Mouse (Mus musculus): ENCODE results near the gene Clstn3. TPM values are rescaled to one million over a fixed set of nuclear protein-coding genes. Genes with fewer than 3 reads are reported as not detected.

Clstn3 gene
- polyA plus RNA-seq, 1 experiment from 2014 or later, result 180 TPM

DNA sequence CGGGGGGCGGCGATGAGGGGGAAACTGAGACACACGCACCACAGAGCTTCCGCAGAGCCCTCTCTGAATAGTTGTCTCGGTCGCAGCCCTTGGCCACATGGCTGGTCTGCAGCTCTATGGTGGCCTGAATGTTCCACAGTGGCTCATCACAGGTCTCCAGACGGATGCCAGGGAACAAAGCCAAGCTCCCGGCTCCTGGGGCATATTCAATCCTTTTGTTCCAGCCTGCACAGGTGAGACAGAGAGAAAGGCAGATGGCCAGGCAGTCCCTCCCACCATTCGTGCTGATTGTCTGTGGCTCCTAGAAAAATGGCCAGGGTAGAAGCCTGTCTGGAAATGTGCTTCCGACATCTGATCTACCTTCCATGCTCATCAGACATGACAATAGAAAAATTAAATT lies 6.1 kb downstream of the Clstn3 start:
- Histone ChIP-seq H3K4me1 (ENCODE audit: control insufficient read depth, insufficient read depth, low read depth, low read length) (peaks cover 19% of the 10 kb centered on the region), H3K9me3 (ENCODE audit: control insufficient read depth, low read length) (no peaks in the 10 kb centered on the region), H3K27ac (ENCODE audit: low read depth, low read length) (no peak overlapping the region), H3K36me3 (ENCODE audit: control insufficient read depth, insufficient read depth, low read length) (peaks cover 26% of the 10 kb centered on the region), H3K9ac (ENCODE audit: low read depth, low read length) (no peak overlapping the region), H3K4me3 (ENCODE audit: low read length) (no peak overlapping the region), H3K27me3 (replicated peaks; ENCODE audit: control insufficient read depth, insufficient read depth, low read length) (no peaks in the 10 kb centered on the region), H3K4me2 (ENCODE audit: low read length) (no peak overlapping the region)
- 81% methylated on average over 11 of the region's 11 CpGs for WGBS
- no peak for ATAC-seq

DNA sequence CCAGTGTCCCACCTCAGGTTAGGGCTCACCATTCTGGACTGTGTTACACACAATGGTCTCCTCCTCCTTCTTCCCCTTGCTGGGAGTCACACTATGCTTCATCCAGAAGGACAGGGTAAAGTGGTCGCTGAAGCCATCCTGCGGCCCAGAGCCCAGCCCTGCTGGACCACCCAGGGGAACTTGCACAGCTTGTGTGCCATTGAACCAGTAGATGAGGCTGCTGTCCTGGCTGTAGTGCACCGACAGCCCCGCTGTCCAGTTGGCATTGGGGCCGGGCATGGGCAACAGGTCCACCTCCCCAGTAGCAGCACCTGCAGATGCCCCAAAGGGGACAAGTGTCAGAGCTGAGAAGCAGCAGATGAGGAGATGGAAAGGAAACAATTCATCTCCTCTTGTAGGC lies 6.8 kb downstream of the Clstn3 start:
- peaks cover 13% of the 10 kb centered on the region for H3K4me1 ChIP-seq (ENCODE audit: control insufficient read depth, insufficient read depth, low read depth, low read length)
- H3K9me3 ChIP-seq (ENCODE audit: control insufficient read depth, low read length), result no peaks in the 10 kb centered on the region
- no peak overlapping the region for H3K27ac ChIP-seq (ENCODE audit: low read depth, low read length)
- no peak overlapping the region for H3K9ac ChIP-seq (ENCODE audit: low read depth, low read length)
- ATAC-seq, result no peak
- no peaks in the 10 kb centered on the region for H3K27me3 ChIP-seq (replicated peaks; ENCODE audit: control insufficient read depth, insufficient read depth, low read length)
- no peak overlapping the region for H3K4me3 ChIP-seq (ENCODE audit: low read length)
- H3K4me2 ChIP-seq (ENCODE audit: low read length), result no peak overlapping the region
- H3K36me3 ChIP-seq (ENCODE audit: control insufficient read depth, insufficient read depth, low read length), result peaks cover 26% of the 10 kb centered on the region
- WGBS, result 93% methylated on average over 5 of the region's 5 CpGs

DNA sequence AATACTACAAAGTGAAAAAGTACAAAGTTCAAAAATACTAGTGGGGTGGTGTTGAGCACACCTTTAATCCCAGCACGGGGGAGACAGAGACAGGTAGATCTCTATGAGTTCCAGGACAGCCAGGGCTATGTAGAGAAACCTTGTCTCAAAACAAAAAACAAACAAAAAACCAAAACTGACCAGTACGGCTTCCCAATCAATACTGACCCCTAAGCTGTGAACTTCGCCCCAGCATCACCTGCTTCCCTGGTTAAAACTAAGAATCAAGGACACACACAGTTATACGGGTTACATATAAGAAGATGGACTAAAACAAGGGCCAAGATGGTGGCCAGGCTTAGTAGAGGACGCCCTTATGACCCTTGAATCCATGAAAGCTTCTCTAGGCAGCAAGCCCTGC lies 8.4 kb downstream of the Clstn3 start:
- Histone ChIP-seq H3K9me3 (ENCODE audit: control insufficient read depth, low read length) (no peaks in the 10 kb centered on the region), H3K4me3 (ENCODE audit: low read length) (no peak overlapping the region), H3K27ac (ENCODE audit: low read depth, low read length) (no peak overlapping the region), H3K27me3 (replicated peaks; ENCODE audit: control insufficient read depth, insufficient read depth, low read length) (no peaks in the 10 kb centered on the region), H3K36me3 (ENCODE audit: control insufficient read depth, insufficient read depth, low read length) (peaks cover 19% of the 10 kb centered on the region), H3K4me2 (ENCODE audit: low read length) (no peak overlapping the region), H3K9ac (ENCODE audit: low read depth, low read length) (no peak overlapping the region), H3K4me1 (ENCODE audit: control insufficient read depth, insufficient read depth, low read depth, low read length) (no peaks in the 10 kb centered on the region)
- WGBS, result 96% methylated on average over 5 of the region's 5 CpGs
- ATAC-seq, result no peak

DNA sequence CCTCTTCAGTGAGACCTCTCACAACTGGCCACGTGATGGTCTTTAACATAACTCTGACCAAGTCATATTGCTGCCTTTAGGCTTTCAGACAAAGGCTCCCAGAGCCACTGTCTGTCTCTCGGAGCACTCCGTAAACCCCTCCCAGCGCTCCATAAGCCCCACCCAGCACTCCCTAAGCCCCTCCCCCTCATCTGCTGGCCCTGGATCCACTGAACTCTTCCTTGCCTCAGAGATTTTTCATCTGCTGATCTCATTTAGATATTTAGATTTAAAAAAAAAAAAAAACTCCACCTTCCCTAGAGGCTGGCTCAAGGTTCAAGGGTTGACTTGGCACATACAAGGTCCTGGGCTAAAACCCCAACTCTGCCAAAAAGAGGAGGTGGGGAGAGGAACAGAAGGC lies 10.8 kb downstream of the Clstn3 start:
- Histone ChIP-seq H3K9me3 (ENCODE audit: control insufficient read depth, low read length) (no peaks in the 10 kb centered on the region), H3K27me3 (replicated peaks; ENCODE audit: control insufficient read depth, insufficient read depth, low read length) (no peaks in the 10 kb centered on the region), H3K4me2 (ENCODE audit: low read length) (no peak overlapping the region), H3K9ac (ENCODE audit: low read depth, low read length) (no peak overlapping the region), H3K27ac (ENCODE audit: low read depth, low read length) (no peak overlapping the region), H3K36me3 (ENCODE audit: control insufficient read depth, insufficient read depth, low read length) (peaks cover 15% of the 10 kb centered on the region; the same call in 1 of the 2 replicates), H3K4me3 (ENCODE audit: low read length) (no peak overlapping the region), H3K4me1 (ENCODE audit: control insufficient read depth, insufficient read depth, low read depth, low read length) (no peaks in the 10 kb centered on the region)
- 43% methylated on average over 4 of the region's 4 CpGs for WGBS
- no peak for ATAC-seq

DNA sequence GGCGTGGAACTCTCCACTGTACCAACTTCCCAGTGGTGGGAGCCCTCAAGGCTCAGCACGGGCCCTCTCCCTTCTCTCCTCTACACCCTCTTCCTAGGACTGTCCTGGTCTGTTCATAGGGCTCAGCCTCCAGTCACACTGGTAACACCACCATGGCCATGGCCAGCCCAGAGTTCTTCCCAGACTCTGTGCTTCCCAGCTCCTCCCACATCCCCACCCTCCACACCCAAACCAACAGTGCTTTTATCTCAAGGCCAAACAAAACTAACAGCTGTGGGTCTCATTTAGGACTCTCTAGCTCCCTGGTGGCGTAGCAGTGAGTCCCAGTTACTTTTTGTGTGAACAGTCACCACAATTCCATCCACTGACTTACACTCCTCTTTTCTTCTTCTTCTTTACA lies 12.6 kb downstream of the Clstn3 start:
- no peaks in the 10 kb centered on the region for H3K27me3 ChIP-seq (replicated peaks; ENCODE audit: control insufficient read depth, insufficient read depth, low read length)
- H3K4me2 ChIP-seq (ENCODE audit: low read length), result no peak overlapping the region
- 74% methylated on average over 3 of the region's 3 CpGs for WGBS
- H3K9me3 ChIP-seq (ENCODE audit: control insufficient read depth, low read length), result no peaks in the 10 kb centered on the region
- H3K36me3 ChIP-seq (ENCODE audit: control insufficient read depth, insufficient read depth, low read length), result peaks cover 11% of the 10 kb centered on the region; the same call in 1 of the 2 replicates
- ATAC-seq, result no peak
- no peak overlapping the region for H3K9ac ChIP-seq (ENCODE audit: low read depth, low read length)
- no peak overlapping the region for H3K4me3 ChIP-seq (ENCODE audit: low read length)
- no peaks in the 10 kb centered on the region for H3K4me1 ChIP-seq (ENCODE audit: control insufficient read depth, insufficient read depth, low read depth, low read length)
- H3K27ac ChIP-seq (ENCODE audit: low read depth, low read length), result no peak overlapping the region

DNA sequence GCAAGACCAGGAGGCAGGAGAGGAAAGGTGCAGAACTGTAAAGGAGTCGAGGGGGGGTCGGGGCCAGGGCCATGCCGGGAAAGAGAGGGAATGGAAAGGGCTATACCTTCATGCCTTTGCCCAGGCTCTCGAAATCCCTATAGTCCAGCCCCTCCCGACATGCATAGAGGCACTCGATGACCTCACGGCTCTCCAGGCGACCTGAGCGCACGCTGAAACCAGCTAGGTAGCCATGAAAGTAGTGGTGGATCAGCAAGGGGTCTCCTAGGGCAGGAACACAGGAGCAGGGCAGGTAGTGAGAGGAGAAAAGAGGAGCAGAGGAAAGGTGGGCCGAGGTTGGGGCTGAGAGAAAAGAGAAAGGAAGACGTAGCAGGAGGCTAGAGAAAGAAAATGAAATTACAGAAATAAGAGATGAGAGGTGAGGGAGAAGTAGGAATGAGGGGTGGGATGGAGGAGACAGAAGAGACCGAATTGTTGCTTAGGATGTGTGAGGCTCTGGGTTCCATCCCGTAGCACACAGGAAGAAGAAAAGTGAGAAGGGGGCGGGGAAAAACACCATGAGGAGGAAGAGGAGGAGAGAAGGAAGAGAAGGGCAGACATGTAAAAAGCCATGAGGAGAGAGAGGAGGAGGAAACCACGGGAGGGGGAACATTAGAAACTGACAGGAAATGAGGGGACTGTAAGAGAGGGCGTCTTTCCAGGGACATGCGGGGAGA lies 14.8 kb downstream of the Clstn3 start:
- no peak overlapping the region for H3K9ac ChIP-seq (ENCODE audit: low read depth, low read length)
- ATAC-seq, result no peak
- no peak overlapping the region for H3K27ac ChIP-seq (ENCODE audit: low read depth, low read length)
- H3K36me3 ChIP-seq (ENCODE audit: control insufficient read depth, insufficient read depth, low read length), result peaks cover 13% of the 10 kb centered on the region; the same call in 1 of the 2 replicates
- H3K9me3 ChIP-seq (ENCODE audit: control insufficient read depth, low read length), result no peaks in the 10 kb centered on the region
- WGBS, result 86% methylated on average over 18 of the region's 18 CpGs
- no peaks in the 10 kb centered on the region for H3K4me1 ChIP-seq (ENCODE audit: control insufficient read depth, insufficient read depth, low read depth, low read length)
- no peak overlapping the region for H3K4me3 ChIP-seq (ENCODE audit: low read length)
- H3K4me2 ChIP-seq (ENCODE audit: low read length), result no peak overlapping the region
- H3K27me3 ChIP-seq (replicated peaks; ENCODE audit: control insufficient read depth, insufficient read depth, low read length), result no peaks in the 10 kb centered on the region

DNA sequence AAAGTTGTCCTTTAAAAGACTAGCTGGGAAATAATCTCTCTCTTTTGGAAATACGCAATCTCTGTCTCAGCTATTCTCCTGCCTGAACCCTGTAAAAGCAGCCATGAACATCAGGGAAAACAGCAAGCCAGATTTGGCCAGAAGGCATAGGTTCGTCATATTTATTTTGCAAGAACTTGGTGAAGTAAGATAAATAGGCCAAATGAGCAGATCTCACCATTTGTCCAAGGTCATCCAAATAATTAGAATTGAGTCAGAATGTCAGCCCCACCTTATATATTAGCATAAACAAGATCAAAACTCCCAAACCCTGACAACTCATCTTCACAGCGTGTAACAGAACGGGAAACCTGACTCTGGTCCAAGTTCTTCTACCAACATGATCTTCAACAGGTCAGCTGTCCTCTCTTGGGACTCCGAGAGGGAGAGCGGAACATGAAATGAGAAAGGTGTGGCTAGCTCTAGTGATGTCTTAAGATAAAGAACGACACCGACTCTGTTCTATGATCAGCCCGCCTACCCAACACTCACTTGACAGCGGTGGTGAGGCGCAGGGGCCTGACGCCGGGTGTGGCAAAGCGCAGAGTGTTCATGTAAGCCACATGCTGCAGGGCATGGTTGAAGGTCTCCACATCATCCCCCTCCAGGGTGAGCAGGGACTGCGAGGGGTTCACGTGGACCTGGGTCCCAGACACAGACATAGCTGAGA lies 15.5 kb downstream of the Clstn3 start:
- H3K4me3 ChIP-seq (ENCODE audit: low read length), result no peak overlapping the region
- no peaks in the 10 kb centered on the region for H3K9me3 ChIP-seq (ENCODE audit: control insufficient read depth, low read length)
- no peak overlapping the region for H3K27ac ChIP-seq (ENCODE audit: low read depth, low read length)
- H3K9ac ChIP-seq (ENCODE audit: low read depth, low read length), result no peak overlapping the region
- no peak for ATAC-seq
- 95% methylated on average over 16 of the region's 16 CpGs for WGBS
- no peaks in the 10 kb centered on the region for H3K4me1 ChIP-seq (ENCODE audit: control insufficient read depth, insufficient read depth, low read depth, low read length)
- no peak overlapping the region for H3K4me2 ChIP-seq (ENCODE audit: low read length)
- H3K36me3 ChIP-seq (ENCODE audit: control insufficient read depth, insufficient read depth, low read length), result peaks cover 15% of the 10 kb centered on the region; the same call in 1 of the 2 replicates
- H3K27me3 ChIP-seq (replicated peaks; ENCODE audit: control insufficient read depth, insufficient read depth, low read length), result no peaks in the 10 kb centered on the region

DNA sequence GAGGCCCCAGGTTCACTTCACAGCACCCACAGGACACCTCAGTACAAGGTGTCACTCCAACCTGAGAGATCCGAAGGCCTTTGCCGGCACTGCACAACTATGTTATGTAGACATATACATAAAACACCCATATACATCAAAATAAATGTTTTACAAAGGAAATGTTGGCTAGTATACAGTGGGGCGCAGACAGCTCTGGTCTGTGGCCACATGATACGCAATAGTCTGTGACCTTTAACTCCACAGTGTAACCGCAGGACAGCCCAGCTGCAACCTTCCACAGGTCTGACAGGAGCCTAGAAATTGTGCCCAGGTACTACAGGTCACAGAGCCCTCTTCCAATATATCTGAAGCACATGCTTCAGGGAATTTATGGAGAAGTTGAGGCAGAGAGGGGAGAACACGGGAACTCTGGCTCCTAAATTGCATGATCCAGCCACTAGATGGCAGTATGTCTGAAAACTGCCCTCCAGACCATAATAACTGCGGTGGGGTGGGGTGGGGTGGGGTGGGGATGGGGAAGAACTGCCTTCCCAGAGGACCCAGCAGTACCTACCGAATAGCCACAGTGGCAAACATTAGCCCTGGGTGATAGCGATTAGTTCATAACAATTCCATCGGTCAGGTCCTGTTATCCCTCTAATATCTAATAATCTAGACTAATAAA lies 16.3 kb downstream of the Clstn3 start:
- no peak overlapping the region for H3K9ac ChIP-seq (ENCODE audit: low read depth, low read length)
- WGBS, result 71% methylated on average over 10 of the region's 10 CpGs
- H3K4me1 ChIP-seq (ENCODE audit: control insufficient read depth, insufficient read depth, low read depth, low read length), result no peaks in the 10 kb centered on the region
- no peak overlapping the region for H3K4me2 ChIP-seq (ENCODE audit: low read length)
- peaks cover 19% of the 10 kb centered on the region for H3K36me3 ChIP-seq (ENCODE audit: control insufficient read depth, insufficient read depth, low read length)
- H3K9me3 ChIP-seq (ENCODE audit: control insufficient read depth, low read length), result no peaks in the 10 kb centered on the region
- no peaks in the 10 kb centered on the region for H3K27me3 ChIP-seq (replicated peaks; ENCODE audit: control insufficient read depth, insufficient read depth, low read length)
- no peak overlapping the region for H3K27ac ChIP-seq (ENCODE audit: low read depth, low read length)
- ATAC-seq, result no peak
- H3K4me3 ChIP-seq (ENCODE audit: low read length), result no peak overlapping the region

DNA sequence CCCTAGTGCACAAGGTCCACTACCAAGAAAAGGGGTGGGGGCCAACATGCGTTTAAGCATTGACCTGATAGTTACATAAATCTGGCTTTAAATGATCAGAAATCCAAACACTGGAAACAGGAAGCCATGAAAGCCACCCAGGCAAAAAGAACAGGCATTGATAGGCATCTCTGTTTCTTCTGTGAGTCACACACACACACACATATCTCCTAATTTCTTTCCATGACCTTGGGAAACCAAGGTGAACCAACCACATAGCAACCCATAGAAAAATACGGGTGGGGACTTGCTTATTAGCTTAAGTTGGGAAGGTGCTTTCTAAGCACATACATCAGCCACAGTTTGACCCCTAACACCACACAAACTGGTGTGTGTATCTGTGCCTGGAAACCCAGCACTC lies 17.2 kb downstream of the Clstn3 start:
- H3K36me3 ChIP-seq (ENCODE audit: control insufficient read depth, insufficient read depth, low read length), result peaks cover 19% of the 10 kb centered on the region
- H3K4me1 ChIP-seq (ENCODE audit: control insufficient read depth, insufficient read depth, low read depth, low read length), result no peaks in the 10 kb centered on the region
- H3K9ac ChIP-seq (ENCODE audit: low read depth, low read length), result no peak overlapping the region
- no peak overlapping the region for H3K4me3 ChIP-seq (ENCODE audit: low read length)
- H3K27me3 ChIP-seq (replicated peaks; ENCODE audit: control insufficient read depth, insufficient read depth, low read length), result no peaks in the 10 kb centered on the region
- no peaks in the 10 kb centered on the region for H3K9me3 ChIP-seq (ENCODE audit: control insufficient read depth, low read length)
- no peak overlapping the region for H3K4me2 ChIP-seq (ENCODE audit: low read length)
- ATAC-seq, result no peak
- WGBS, result 78% methylated on average over 2 of the region's 2 CpGs
- no peak overlapping the region for H3K27ac ChIP-seq (ENCODE audit: low read depth, low read length)

Measured in hindbrain, embryonic 16.5 days (tissue).